Mouse (Mus musculus): ENCODE measurements around the gene Tmc2.

Tmc2 gene

DNA sequence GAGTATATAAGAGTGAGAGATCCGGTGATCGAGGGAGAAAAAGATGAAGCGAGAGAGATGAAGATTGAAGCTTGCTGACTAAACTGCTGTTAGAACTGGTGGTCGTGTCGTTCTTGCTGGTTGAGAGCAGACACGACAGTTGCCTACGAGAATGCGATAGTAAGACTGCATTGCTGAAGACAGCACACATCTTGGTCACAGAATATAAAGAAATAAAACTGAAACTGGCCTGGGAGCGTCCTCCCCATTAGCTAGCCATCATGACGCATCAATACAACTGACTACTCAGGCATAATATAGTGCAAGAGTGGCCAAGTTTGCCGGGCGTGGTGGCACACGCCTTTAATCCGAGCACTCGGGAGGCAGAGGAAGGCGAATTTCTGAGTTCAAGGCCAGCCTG, at the start of gene Tmc2:
Tmc2 (plus strand) TSS at position 301 of the 400 bp plus-strand sequence.
- no peak for DNase-seq

DNA sequence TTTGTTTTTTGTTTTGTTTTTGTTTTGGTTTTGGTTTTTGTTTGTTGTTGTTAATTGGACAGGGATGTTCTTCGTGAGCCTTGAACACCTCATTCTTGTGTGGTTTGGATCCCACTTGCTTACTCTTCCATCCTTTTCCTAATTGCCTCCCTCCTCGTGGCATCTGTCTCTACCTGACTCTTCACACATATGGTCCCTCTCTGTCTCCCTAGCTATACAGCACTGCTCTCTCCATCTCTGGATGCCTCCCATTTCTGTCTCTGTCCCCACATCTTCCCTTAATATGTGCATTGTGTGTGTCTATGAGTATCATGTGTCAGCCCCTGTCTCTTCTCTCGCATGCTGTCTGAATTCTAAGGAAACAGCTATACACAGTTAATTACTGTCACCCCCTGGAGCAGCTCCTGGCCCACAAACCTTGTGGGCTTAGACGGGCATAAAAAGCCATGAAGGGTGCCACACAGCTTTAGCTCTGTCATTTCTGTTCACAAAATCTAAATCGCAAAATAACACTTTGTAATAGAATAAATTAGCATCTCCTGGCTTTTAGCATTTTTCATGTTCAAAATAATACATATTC, 48.8 kb upstream of the Tmc2 start:
- DNase-seq: no peak

DNA sequence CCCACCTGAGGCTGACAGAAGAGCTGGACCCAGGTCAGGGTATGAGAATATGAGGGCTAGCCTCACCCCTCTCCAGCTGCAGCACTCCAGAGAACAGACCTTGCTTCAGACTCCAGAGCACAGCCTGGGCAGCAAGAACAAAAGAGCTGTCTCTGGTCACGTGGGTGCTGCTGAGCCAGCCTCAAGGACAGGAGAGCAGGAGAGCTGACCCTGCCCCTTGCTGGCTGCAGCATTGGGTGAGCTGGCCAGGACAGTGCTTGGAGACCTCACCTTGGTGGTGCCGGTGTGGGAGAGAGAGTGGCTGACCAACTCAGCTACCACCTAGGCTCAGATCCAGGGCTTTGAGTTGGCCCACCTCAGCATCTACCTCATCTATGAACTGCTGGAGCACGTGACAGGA, 39.8 kb upstream of the Tmc2 start:
- no peak for DNase-seq

DNA sequence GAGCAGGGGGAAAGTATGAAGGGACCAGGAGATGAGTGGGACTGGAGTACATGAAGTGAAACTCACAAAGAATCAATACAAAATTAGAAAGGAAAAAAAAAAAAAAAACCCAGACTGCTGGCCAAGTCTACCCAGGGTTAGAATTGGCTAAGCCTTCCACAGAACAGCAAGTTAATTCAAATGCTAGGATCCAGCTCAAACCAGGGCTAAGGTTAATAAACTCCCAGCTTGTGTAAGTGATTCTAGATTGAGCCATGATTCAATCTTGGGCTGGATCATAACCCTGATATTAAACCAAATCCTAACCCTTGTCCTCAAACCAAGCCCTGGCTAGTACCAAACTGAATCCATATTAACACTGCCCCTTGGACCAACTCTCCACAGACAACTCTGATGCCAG, 39.1 kb upstream of the Tmc2 start:
- DNase-seq: no peak

DNA sequence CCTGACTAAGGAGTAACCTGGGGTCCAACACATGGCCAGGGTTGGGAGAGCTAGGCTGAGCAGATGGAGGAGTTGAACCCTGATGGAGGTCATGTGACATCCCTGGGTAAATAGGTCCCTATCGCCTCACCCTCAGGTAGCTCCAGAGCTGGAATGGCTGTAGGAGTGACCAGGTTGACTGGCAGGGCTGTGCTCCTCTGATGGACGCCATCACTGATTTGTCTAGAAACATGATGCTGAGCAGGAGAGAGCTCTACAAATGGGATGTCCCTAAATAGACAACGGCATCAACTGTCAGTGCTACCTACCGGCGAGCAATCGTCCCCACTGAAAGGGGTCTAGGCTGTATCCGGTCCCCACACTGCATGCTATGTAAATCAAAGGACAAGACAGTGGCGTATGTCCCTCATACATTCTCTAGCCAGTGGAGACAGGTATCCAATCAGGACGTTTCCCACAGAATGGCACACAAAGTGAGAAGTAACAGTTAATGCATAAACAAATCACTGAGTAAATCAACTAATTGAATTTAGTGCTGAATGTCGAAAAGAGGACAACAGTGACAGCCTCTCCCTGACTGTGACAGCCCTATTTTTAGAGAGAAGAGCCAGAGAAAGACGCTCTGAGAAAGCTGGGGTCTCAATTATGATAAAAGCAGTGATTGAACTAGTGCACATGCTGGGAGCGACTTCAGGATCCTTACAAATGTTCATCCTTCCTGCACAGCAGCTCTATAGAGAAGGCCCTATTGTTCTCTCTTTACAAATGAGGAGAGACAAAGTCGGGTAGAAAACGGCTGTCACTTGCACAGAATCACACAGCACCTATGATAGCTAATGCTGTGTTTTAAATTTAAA, 37.5 kb upstream of the Tmc2 start:
- no peak for DNase-seq

DNA sequence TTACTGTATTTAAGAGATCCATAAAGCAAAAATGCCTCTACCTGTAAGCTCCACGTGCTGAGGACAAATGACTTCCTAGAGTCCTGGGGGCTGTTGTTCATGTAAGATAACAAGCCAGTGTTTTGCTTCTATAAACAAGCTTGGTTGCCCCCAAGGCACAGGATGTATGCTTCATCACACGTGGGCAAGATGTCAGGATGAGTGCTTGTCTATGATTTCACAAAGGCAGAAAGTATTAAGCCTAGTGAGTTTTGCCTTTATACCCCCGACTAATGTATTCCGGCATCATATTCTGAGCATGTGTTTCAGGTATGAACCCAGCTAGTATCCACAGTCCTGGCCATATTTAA, 36.9 kb upstream of the Tmc2 start:
- DNase-seq: no peak

DNA sequence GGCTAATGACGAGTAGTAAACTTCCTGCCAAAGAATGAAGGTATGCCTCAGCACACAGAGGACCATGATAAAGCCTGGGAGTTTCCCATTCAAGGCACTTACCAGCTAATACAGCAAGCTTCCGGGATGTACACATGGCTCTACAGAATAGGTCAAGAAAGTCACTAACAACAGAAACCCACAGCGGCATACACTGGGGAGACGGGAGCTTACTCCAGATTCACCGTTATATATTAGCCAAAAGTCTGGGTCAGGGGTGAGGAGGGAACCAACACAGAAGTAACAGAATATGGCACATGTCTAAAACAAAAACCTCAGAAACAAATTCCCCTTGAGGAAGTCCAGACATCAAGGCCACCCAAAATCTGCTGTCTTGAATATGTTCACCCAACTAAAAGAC, 32.3 kb upstream of the Tmc2 start:
- DNase-seq: no peak

DNA sequence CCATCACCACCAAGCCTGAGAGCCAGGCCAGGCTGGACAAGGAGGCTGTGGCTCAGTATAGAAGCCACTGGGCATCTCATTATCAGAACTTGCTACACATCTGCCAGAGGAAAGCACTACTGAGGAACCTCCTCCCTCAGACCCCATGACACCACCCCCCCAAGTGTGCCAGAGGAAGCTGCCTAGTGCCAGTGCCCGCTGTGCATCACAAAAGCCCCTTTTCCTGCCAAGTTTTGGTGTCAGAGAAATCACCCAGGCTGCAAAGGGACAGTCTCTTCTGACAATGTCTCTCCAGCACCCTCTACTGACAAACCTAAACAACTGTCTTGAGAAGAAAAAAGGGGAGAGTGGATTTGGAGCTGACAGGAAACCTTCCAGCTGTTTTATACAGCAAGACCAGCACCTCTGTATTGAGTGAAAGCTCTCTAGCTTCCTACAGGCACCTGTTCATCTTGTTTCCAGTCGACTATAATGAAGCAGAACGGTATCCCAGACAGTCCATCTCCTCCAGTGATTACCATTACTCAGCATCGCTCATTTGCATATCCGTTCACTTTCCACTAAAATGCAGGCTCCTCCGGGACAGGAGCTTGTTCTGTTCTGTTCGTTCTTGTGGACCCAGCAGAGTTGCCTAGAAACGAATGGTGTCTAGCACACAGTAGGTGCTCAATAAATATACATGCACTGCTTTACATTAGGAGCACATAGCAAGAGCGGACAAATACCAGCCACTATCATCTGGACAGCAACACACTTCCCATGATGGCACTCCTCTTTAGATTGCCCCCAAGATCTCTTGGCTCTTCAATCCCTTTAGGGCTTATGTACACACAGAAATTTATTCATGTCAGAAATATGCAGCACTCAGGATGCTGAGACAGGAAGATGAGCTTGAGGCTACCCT, 28.4 kb upstream of the Tmc2 start:
- DNase-seq: no peak

DNA sequence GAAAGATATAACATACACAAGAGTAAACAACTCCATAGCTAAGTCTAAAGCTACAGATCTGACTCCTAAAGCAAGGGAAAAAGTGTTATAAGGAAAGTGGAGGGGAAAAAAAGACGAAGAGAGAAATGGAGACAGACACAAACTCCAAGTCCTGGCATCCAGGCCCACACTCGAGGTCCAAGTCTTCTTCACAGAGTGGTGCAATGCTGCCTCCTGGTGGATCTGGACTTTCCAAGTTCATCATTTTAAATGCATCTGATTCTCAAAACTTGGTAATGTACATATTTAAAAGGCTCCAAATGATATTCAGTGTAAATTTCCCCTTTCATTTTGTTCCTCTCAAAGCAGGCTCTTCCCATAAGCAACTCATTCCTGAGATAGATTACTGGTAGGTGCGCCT, 27.1 kb upstream of the Tmc2 start:
- peak; percentile 32 for DNase-seq

DNA sequence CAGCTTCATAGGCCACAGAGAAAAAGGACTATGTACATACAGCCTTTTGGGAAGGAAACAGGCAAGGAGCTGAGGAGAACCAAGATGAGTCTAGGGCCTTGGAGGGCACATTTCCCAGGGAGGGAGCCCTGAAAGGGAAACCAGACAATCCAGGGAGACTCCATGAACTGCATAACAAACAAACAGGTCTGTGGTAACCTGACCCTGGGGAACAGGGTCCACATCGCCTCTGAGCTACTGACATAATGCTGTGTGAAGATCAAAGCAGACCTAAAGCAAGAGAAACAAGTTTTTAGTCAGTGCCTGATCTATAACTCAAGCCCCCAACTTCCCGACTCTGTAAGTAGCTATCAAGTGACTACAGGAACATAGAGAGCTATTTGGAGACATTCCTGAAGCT, 23.3 kb upstream of the Tmc2 start:
- no peak for DNase-seq

DNA sequence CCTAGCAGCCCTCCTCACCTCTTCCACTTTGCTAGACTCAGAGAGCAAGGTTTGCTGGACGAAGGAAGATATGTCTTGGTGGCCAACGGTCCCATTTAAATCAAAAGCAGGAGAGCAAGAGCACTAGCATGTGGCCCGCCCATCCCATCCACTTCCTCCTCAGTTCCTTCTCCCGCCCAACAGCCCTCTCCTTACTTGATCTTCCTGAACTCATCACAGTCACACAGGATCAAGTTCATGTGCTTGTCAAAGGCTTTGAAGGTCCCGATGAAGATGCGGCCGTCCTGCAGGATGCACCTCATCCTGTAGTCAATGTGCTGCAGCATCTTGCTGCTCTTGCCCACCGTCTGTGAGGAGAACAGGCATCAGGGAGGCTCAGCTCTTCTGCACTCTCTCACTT, 18.2 kb upstream of the Tmc2 start:
- no peak for DNase-seq

DNA sequence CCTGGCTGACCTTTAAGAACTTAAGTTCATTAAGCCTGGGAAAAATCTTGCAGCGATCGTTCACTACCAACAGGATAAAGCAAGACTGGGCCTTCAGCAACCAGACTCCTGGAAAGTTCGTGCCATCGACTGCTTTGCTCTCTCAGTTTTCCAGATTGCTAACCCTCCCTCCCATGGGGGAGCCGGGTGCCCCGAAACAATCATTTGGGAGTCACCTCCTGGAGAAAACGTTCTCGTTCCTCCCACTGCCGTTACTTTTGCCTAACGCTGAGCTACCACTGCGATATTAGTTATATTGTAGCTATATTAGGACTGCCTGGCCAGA, 16.7 kb upstream of the Tmc2 start:
- no peak for DNase-seq

DNA sequence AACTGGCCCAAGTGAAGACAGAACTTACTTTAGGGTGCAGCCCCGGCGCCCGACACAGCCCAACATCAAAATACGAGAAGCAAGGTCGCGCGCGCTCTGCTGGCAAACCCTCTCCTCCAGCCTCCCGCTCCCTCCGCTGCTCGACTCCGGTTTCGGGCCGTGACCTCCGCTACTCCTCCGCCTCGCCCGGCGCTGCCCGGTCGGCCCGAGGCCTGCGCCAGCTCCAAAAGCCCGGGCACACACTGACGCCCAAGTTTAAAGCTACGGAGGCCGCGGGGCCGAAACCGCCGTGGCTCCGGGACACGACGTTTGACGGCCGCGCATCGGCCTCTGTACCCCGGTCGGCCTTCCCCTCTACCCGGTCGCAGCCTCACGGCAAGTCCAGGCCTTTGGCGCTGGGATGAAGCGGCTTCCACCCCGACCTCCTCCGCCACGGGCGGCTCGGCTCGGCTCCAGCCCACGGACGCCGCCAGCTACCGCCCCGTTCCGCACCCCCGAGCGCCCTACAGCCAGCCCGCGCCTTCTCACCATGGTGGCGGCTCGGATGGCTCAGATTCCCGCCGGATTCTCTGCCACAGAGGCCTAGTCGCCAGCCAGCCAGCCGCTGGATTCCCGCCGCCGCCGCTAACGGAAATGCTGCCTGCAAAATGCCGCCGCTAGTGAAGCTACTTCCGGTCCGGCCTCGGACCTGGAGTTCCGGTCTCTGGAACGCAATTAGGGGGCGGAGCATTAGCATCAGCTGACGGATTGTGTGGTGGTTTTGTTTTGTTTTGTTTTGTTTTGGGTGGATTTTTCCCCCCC, 16.1 kb upstream of the Tmc2 start, which contains the start of gene Snrpb:
Snrpb (minus strand) TSS at position 698 of the 801 bp plus-strand sequence.
- DNase-seq: peak; percentile 88 to 89

DNA sequence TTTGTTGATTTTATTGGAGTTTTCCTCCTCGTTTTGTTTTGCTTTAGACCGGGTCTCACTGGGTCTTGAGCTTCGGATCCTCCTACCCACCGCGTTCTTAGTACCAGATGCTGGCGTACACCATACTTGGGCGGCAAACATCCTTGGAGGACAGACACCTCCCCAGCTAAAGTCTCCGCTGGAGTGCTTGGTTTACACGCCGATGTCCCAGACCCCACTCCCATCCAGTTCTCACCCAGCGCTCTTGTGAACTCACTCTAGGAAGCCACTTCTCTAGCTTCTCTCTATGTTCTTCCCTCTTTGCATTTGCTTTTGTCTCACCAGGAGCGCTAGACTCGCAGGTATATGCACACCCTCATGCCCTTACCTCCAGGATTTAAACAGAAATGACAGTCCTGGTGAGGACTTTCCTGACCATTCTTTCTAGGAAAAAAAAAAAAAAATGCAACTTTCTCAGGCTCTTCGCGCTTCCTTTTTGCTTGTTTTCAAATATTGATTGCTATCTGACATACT, 15.4 kb upstream of the Tmc2 start:
- no peak for DNase-seq

DNA sequence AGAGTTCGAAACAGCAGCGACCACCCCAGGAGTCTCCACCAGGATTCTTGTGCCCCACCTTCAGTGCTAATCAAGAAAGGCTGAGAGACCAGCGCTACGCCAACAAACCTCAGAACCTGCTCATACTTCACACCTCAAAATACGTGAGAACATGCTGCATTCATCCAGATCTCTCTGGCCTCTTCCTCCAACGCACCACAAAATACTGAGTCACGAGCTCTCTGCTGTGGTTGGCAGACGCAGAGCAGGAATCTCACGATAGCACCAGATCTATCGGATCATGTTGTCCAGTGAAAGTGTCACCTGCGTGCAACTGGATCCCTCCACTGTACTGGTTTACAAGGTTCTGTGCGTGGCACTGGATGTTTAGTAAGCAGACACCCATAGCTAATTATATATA, 6.6 kb upstream of the Tmc2 start:
- no peak for DNase-seq

DNA sequence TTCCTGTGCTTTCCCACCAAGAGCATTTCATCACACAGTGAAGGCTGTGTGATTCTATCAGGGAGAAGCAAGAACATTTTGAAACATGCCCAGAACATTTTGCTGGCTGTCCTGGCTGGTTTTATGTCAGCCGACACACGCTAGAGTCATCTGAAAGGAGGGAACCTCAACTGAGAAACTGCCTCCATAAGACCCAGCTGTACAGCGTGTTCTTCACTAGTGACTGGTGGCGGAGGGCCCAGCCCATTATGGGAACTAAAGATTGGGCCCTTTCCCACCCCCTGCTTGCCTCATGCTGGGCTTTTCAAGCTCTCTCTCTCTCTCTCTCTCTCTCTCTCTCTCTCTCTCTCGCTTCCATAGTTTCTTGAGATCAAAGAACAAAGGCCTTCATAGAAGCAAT, 6.0 kb downstream of the Tmc2 start:
- no peak for DNase-seq

DNA sequence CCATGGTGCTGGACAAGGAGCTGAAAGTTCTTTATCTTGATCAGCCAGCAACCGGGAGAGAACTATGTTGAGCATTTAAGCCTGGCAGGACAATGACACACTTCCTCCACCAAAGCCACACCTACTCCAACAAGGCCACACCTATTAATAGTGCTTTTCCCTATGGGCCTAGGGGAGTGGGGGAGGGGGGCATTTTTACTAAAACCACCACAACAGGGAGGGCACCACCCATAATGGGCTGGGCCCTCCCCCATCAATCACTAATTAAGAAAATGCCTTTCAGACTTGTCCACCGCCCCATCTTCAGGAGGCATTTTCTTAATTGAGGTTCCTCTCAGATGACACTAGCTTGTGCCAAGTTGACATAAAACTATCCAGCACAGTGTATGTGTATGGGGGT, 12.4 kb downstream of the Tmc2 start:
- no peak for DNase-seq

DNA sequence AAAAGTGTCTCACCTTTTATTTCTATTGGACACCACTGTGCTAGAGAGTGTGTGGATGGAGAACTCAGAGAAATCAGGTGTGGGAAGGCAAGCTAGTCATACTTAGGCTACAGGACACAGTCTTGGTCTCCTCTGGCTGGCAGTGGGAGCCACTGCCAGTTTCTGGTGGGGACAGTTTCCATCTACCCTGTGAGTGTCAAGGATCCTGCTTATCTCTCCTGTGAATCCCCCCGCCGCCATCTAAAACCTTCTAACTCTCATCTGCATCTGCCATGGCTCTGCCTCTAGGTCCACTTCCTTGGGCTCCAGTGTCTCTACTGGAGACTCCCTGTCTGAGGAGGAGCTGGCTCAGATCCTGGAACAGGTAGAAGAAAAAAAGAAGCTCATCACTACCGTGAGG, 13.0 kb downstream of the Tmc2 start:
- no peak for DNase-seq

DNA sequence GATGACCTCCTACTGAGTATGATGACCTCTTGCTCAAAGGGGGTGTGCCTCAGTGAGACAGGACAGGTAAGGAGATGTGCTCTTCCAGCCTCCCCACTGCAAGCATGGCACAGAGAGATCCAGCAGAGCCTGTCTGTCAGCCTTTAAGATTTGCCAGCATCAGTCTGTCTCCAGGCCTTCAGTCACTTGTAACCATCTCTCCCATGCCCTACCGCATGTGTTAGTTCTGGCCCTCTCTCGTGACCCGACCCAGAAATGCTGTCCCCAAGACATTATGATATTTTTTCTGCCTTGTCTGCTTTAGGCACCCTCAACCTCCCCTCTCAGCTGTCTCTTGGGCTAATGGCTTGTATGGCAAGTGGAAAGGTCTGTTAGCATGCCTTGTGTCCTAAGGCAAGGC, 14.6 kb downstream of the Tmc2 start:
- no peak for DNase-seq

DNA sequence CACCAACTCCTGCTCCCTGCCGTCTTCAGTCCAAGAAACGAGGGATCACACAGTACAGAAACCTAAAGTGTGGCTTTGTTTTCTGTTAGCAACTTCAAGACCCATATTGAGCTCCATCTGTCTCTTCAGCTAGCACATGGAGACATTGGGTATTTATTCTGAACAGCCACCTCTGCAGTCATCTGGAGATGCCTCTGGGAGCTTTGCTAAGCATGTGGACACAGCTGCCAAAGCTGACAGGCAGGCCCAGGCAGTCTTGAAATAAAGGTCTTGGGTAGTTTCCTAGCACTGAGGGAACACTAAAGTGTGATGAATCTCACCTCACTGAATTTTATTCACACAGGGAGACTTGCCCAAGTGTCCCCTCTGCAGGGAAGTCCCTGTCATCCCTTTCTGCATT, 16.6 kb downstream of the Tmc2 start:
- no peak for DNase-seq

DNA sequence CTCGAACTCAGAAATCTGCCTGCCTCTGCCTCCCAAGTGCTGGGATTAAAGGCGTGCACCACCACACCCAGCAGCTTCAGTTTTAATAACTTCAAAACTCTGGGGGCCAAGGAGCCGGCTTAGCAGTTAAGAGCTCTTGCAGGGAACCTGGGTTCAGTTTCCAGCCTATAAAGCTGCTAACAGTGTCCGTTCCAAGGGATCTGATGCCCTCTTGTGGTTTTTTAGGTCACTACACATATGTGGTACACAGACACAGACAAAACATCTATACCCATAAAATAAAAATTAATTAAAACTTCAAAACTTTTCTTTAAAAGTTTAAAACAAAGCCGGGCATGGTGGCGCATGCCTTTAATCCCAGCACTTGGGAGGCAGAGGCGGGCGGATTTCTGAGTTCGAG, 51.9 kb downstream of the Tmc2 start:
- peak; percentile 29 to 38 for DNase-seq

DNA sequence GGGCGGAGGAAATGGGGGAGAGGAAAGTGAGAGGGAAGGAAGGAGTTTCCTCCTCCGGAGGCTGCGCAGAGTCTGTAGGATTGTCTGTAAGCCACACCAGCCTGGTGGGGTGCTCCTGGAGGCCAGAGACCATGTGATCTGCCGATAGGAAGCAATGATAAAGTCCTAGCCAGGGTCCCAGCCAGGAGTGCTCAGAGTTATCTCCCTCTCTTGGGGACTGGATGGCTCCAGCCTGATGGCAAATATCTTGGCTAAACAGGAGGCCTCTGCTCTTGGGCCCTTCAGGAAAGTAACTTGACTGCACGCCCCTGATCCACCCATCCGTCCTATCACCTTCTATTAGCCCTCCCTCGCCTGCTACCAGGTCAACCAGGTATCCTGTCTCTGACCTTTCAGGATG, 53.2 kb downstream of the Tmc2 start:
- DNase-seq: no peak

DNA sequence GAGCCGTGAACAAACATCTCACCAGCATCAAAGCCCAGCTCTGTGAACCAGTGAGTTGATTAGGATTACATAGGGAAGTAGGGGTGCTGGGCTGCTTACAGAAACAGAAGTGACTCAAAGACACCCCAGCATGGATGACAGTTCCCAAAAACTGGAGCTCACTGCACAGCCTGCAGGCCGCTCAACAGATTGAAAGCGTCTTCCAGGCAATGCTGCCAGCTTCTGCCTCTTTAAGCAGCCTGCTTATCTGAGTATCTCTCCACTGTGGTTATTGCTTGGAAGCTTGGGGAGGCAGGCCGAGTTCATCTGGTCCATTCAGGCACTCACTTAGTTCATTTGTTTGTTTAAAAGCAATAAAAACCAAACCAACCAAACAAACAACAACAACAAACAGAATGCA, 61.8 kb downstream of the Tmc2 start:
- no peak for DNase-seq

Data from B cell, adult 2 months (primary cell).